Mouse (Mus musculus) limb, embryonic 15.5 days (tissue): ENCODE data around the gene Srp14. TPM values are rescaled to one million over a fixed set of nuclear protein-coding genes. Genes with fewer than 3 reads are reported as not detected.

Experiments used
- ATAC-seq: fragments of 200-750 bp; cut with Nextera tagmentation; 2 replicates; pipeline ENCODE4 v1.8.0; 2017; ENCODE audit warnings: low read depth, moderate TSS enrichment; ENCODE audit not compliant: insufficient number of reproducible peaks, low FRiP score, low TSS enrichment
- H3K27ac ChIP-seq: fragments of 300-500 bp; sonication (generic); 2 replicates; pipeline ENCODE4 v1.5.1; 2015; ENCODE audit warnings: moderate library complexity, mild to moderate bottlenecking, inconsistent platforms
- H3K27me3 ChIP-seq: fragments of 300-500 bp; sonication (generic); 2 replicates; pipeline ENCODE4 v1.6.1; 2015; ENCODE audit warnings: inconsistent platforms
- H3K36me3 ChIP-seq: fragments of 300-500 bp; sonication (generic); 2 replicates; pipeline ENCODE4 v1.6.1; 2015; ENCODE audit warnings: inconsistent platforms
- H3K4me1 ChIP-seq: fragments of 300-500 bp; sonication (generic); 2 replicates; pipeline ENCODE4 v1.6.1; 2015; ENCODE audit warnings: inconsistent platforms
- H3K4me2 ChIP-seq: fragments of 300-500 bp; sonication (generic); 2 replicates; pipeline ENCODE4 v1.6.1; 2015; ENCODE audit warnings: mild to moderate bottlenecking, inconsistent platforms
- H3K4me3 ChIP-seq: fragments of 300-500 bp; sonication (generic); 2 replicates; pipeline ENCODE4 v1.5.1; 2015; ENCODE audit warnings: mild to moderate bottlenecking, inconsistent platforms
- H3K9ac ChIP-seq: fragments of 300-500 bp; sonication (generic); 2 replicates; pipeline ENCODE4 v1.6.1; 2015; ENCODE audit warnings: inconsistent platforms
- H3K9me3 ChIP-seq: fragments of 300-500 bp; sonication (generic); 2 replicates; pipeline ENCODE4 v1.6.1; 2016; ENCODE audit warnings: inconsistent platforms
- WGBS: fragments of 180-500 bp; shearing (Covaris S2); methylation state at CpG from one replicate; pipeline ENCODE4 v1.1.7; 2015; 5-methylcytosine and 5-hydroxymethylcytosine counted together
- polyA plus RNA-seq: library from polyadenylated mRNA; unstranded; fragments of >200 nt; fragmentation: Nextera tagmentation; extraction: Ambion mirVana; gene quantifications from 2 replicates; pipeline ENCODE4 v1.2.1, GENCODE M21; 2015

Srp14 gene
- polyA plus RNA-seq, 1 experiment from 2014 or later: 240 TPM

DNA sequence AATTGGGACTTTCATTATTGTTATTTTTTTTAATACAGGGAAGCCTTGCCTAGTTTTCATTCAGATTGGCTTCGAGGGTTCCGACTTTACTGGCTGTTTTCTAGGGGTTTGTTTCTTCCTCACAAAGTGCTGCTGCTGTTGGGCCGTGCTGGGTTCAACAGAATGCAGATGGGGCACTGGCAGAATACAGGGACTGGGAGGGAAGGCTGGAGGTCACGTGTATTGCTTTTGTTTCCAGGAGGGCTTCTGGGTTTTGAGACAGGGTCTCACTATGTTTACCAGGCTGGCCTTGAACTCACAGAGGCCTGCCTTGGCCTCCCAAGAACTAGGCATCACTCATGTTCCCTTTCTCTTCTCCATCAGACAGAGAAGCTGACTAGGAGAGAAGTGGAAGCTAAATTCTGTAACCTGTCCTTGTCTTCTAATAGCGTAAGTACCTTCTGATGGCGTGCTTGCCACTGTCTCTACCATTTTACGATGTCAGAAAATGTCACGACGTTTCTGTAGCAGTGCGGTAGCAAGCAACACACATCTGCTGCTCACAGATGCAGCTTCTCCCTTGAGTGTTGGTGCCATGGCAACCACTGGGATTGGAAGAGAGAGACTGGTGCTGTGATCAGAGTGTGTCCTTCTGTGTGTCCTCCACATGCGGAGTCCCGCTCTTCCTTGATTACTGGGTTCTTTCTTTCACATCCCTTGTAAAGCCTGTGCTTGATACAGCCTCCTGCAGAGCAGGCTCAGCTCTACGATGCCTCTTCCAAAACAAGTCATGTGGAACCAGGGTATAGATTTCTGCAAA lies 21.8 kb downstream of the Srp14 start:
- no peaks in the 10 kb centered on the region for H3K27me3 ChIP-seq
- peaks cover 52% of the 10 kb centered on the region for H3K36me3 ChIP-seq
- no peaks in the 10 kb centered on the region; the same call in 1 of the 2 replicates for H3K4me1 ChIP-seq
- no peak overlapping the region for H3K4me2 ChIP-seq
- no peak overlapping the region for H3K27ac ChIP-seq
- WGBS: 81% methylated on average over 13 of the region's 13 CpGs
- ATAC-seq: no peak
- no peak overlapping the region for H3K4me3 ChIP-seq
- H3K9ac ChIP-seq: no peak overlapping the region
- H3K9me3 ChIP-seq: no peaks in the 10 kb centered on the region

DNA sequence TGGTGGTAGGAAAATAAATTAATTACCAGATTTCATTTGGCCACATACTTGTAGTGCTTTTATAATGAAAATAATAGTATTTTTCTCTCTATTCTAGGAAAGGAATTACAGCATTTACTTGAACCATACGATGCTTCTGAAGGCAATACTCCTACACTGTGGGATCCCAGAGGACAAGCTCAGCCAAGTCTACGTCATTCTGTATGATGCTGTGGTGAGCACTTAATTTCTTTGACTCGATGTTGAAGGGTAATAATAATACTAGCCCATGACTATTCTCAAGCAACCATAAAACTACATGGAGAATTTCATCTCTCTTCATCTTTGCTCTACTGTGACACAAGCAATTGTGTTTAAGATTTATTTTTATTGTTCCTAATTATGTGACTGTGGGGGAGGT lies 22.5 kb downstream of the Srp14 start:
- no peaks in the 10 kb centered on the region for H3K27me3 ChIP-seq
- no peak for ATAC-seq
- 80% methylated on average over 3 of the region's 3 CpGs for WGBS
- H3K36me3 ChIP-seq: peaks cover 49% of the 10 kb centered on the region
- no peak overlapping the region for H3K4me3 ChIP-seq
- H3K4me1 ChIP-seq: no peaks in the 10 kb centered on the region; the same call in 1 of the 2 replicates
- no peaks in the 10 kb centered on the region for H3K9me3 ChIP-seq
- no peak overlapping the region for H3K9ac ChIP-seq
- no peak overlapping the region for H3K4me2 ChIP-seq
- H3K27ac ChIP-seq: no peak overlapping the region

DNA sequence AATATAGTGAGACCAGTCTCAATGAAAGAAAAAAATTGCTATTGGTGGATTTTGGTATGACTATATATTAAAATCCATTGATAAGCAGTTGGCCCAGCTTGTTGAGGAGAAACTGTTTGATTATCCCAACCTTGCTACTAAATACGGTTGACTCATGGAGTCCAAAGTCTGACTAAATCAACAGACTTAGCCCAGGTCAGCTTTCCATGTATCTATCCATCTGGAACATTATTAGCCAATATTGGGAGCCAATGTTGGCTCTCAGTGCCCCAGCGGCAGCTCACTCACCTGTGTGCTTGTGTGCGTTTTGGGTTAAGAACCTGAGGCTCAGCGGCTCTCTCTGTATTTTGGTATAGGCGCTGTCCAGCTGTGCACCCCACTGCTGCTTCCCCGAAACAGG lies 28.5 kb downstream of the Srp14 start:
- Histone ChIP-seq H3K9ac (no peak overlapping the region), H3K36me3 (peaks cover 48% of the 10 kb centered on the region), H3K4me1 (0 out of 2 replicates have a peak, but pooled peaks cover 2% of the 10 kb centered on the region), H3K4me2 (no peak overlapping the region), H3K4me3 (no peak overlapping the region), H3K27me3 (no peaks in the 10 kb centered on the region), H3K9me3 (no peaks in the 10 kb centered on the region), H3K27ac (no peak overlapping the region)
- WGBS: 88% methylated on average over 6 of the region's 6 CpGs
- ATAC-seq: no peak

DNA sequence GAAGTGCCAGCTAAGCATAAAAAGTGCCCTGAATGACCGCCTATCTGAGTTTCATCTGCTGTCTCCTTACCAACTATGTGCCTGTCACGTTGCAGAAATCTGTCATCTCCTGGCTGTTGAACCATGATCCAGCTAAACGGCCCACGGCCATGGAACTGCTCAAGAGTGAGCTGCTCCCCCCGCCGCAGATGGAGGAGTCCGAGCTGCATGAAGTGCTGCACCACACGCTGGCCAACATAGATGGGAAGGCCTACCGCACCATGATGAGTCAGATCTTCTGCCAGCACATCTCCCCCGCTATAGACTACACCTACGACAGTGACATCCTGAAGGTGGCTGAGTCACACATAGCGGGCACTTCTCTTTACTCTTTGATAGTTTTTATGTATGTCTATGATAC lies 31.3 kb downstream of the Srp14 start:
- Histone ChIP-seq H3K9ac (no peak overlapping the region), H3K9me3 (no peaks in the 10 kb centered on the region), H3K36me3 (peaks cover 46% of the 10 kb centered on the region), H3K27ac (no peak overlapping the region), H3K4me1 (0 out of 2 replicates have a peak, but pooled peaks cover 5% of the 10 kb centered on the region), H3K4me2 (no peak overlapping the region), H3K27me3 (no peaks in the 10 kb centered on the region), H3K4me3 (no peak overlapping the region)
- 89% methylated on average over 12 of the region's 12 CpGs for WGBS
- ATAC-seq: no peak

DNA sequence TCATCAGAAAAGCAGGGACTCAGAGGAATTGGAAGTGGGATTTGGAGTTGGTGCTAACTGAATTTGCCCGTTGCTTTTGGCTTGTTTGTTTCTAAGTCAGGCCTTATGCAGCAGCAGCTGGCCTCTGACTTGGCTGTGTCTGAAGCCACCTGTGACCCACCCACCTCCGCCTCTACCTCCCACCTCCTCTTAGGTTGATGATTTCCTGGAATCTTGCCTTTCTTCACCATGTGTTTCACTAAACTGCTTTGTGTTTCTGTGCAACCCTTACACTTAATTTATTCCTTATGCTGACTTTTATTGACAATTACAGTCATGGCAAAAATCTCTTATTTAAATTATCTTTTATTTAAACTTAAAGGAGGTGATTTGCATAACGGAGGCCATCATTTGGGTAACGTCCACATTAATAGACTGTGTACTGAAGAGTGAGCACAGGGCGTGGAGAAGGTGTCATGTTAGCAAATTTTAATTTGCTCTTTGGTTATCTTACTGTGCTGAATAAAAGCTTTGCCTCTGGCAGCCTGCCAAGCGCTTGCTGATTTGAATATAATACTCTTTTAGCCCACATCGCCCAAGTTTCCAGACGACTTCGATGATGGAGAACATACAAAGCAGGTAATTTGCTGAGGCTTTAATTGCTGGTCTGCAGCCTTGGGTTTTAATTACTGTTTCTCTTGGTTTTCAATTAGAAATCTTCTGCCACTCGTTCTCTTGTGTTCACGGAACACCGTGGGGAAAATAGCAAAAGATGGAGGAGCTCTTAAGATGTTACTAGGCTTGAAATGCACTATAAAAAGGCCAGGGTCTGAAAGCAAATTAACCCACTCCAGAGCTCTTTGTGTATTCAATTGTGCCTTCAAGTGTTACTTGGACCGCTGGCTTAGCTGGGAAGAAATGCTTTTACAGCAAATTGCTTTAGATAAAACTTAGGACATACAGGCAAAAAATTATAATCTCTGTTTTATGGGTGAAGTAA lies 33.5 kb downstream of the Srp14 start:
- Histone ChIP-seq H3K4me2 (no peak overlapping the region), H3K9me3 (no peaks in the 10 kb centered on the region), H3K9ac (no peak overlapping the region), H3K36me3 (peaks cover 50% of the 10 kb centered on the region), H3K27ac (no peak overlapping the region), H3K27me3 (no peaks in the 10 kb centered on the region), H3K4me1 (0 out of 2 replicates have a peak, but pooled peaks cover 5% of the 10 kb centered on the region), H3K4me3 (no peak overlapping the region)
- 39% methylated on average over 13 of the region's 13 CpGs for WGBS
- no peak for ATAC-seq

DNA sequence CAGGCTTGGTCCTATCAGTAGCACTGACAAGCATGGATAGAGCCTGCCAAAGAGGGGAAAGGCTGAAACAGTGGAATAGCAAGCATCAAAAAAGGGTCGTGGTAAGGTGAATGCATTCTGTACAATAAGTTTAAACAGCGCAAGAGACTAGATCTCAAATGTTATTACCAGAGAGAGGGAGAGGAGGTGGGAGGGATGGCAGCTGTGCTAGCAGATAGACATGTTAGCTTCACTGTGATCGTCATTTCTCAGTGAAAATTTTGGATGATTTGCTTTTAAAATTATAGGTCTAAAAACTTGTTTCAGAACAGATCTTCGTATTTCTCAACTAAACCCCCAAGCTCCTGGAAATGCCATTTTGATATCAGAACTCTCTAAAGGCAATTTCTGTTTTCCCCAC lies 36.8 kb downstream of the Srp14 start:
- H3K4me1 ChIP-seq: 0 out of 2 replicates have a peak, but pooled peaks cover 3% of the 10 kb centered on the region
- no peak overlapping the region for H3K27ac ChIP-seq
- no peak for ATAC-seq
- H3K36me3 ChIP-seq: peaks cover 42% of the 10 kb centered on the region
- H3K4me3 ChIP-seq: no peak overlapping the region
- H3K27me3 ChIP-seq: no peaks in the 10 kb centered on the region
- no peak overlapping the region for H3K9ac ChIP-seq
- 88% methylated on average over 4 of the region's 4 CpGs for WGBS
- H3K9me3 ChIP-seq: no peaks in the 10 kb centered on the region
- no peak overlapping the region for H3K4me2 ChIP-seq

DNA sequence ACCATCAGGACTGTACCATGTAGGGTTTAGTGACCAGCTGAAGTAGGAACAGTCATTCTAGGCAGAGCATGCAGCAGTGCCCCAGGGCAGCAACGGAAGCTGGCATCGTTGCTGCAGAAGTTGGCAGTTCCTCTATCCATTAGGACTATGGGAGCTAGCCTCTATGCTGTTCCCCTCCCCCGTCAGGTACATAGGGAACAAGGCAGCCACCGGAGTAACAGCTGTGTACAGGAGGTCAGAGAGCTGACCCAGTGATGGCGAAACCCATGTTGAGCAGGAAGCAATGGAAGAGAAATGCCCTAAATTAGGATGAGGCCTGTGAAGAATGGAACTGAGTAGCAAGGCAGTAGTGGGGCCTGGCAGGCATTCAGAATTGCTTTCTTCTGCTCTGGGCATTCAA lies 37.3 kb downstream of the Srp14 start:
- 79% methylated on average over 5 of the region's 5 CpGs for WGBS
- H3K36me3 ChIP-seq: peaks cover 46% of the 10 kb centered on the region
- H3K4me1 ChIP-seq: 0 out of 2 replicates have a peak, but pooled peaks cover 3% of the 10 kb centered on the region
- H3K9ac ChIP-seq: no peak overlapping the region
- no peak overlapping the region for H3K27ac ChIP-seq
- H3K4me3 ChIP-seq: no peak overlapping the region
- no peak overlapping the region for H3K4me2 ChIP-seq
- H3K9me3 ChIP-seq: no peaks in the 10 kb centered on the region
- no peak for ATAC-seq
- H3K27me3 ChIP-seq: no peaks in the 10 kb centered on the region

DNA sequence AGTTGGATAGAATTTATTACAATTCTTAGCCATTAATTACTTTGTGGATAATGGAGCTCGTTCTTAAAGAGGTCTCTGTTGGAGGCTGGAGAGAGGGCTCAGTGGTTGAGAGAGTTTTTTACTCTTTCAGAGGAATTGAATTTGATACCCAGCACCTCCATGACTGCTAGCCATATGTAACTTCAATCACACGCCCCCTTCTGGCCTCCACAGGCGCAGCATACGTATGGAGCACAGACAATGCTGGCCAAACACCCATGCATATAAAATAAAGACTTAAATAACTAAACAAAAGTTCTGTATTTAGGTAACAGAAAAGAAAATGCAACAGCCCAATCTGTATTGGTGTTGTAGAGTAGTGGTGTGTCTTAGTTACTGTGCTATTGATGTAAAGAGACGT lies 47.9 kb downstream of the Srp14 start:
- Histone ChIP-seq H3K36me3 (peaks cover 87% of the 10 kb centered on the region), H3K4me3 (no peak overlapping the region), H3K27ac (no peak overlapping the region), H3K9me3 (no peaks in the 10 kb centered on the region), H3K9ac (no peak overlapping the region), H3K27me3 (no peaks in the 10 kb centered on the region), H3K4me2 (no peak overlapping the region), H3K4me1 (no peaks in the 10 kb centered on the region)
- ATAC-seq: no peak
- WGBS: 70% methylated on average over 5 of the region's 5 CpGs

DNA sequence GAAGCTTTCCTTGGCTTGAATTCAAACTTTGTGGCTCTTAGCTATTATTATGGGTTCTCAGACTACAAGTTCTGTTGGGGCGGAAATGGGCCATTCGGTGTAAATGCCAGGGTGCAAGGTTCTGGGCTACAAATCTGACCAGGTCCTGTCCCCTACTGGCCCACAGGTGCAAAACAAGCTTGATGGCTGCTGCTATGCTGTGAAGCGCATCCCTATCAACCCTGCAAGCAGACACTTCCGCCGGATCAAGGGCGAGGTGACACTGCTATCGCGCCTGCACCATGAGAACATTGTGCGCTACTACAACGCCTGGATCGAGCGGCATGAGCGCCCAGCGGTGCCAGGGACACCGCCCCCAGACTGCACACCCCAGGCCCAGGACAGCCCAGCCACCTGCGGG lies 48.9 kb downstream of the Srp14 start:
- WGBS: 83% methylated on average over 16 of the region's 16 CpGs
- H3K36me3 ChIP-seq: peaks cover 83% of the 10 kb centered on the region

DNA sequence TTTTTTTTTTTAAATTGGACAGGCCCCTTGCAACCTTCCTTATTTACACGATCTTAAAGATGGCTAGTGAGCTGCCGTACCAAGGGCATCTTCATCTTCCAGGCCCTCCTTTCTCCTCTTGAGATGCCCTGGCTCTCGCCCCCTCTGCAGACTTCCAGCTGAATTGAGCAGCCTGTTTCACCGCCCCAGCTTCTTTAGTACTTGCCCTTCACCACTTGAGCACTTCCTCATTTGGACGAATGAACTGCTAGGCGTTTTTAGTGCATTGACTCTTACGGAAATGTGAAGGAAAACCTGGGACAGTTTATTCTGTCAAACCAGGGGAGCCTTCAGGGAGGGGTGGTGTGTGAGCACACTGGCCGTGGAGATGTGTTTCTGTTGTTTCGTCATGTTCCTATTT lies 50.2 kb downstream of the Srp14 start:
- Histone ChIP-seq H3K36me3 (peaks cover 78% of the 10 kb centered on the region), H3K9ac (no peak overlapping the region), H3K9me3 (no peaks in the 10 kb centered on the region), H3K4me1 (no peaks in the 10 kb centered on the region), H3K4me3 (no peak overlapping the region), H3K4me2 (no peak overlapping the region), H3K27ac (no peak overlapping the region), H3K27me3 (no peaks in the 10 kb centered on the region)
- ATAC-seq: no peak
- 83% methylated on average over 9 of the region's 9 CpGs for WGBS

More for the DNA sequence above, 48.9 kb downstream of the Srp14 start:
- no peak overlapping the region for H3K27ac ChIP-seq
- no peaks in the 10 kb centered on the region for H3K4me1 ChIP-seq
- no peak for ATAC-seq
- H3K27me3 ChIP-seq: no peaks in the 10 kb centered on the region
- H3K4me3 ChIP-seq: no peak overlapping the region
- H3K9ac ChIP-seq: no peak overlapping the region
- H3K9me3 ChIP-seq: no peaks in the 10 kb centered on the region
- H3K4me2 ChIP-seq: no peak overlapping the region

DNA sequence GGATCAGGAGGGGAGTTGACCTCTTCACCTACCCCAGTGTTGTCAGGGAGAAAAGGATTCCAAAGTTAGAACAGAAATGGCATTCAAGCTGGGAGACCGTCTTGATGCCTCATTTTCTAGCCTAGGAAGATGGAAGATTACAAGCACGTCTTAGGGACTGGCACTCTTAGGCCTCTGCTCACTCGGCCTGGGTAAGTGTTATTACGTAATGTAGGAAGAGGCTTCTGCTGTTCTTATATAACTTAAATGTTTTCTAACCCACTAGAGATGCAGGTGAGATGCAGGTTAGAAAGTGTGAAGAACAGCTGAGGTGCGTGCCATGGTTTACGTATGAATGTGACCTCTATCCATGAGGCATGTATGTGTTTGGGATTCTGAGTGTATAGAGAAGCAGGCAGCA lies 51.2 kb downstream of the Srp14 start:
- Histone ChIP-seq H3K4me3 (no peak overlapping the region), H3K9me3 (no peaks in the 10 kb centered on the region), H3K4me2 (no peak overlapping the region), H3K4me1 (no peaks in the 10 kb centered on the region), H3K27me3 (no peaks in the 10 kb centered on the region), H3K27ac (no peak overlapping the region), H3K9ac (no peak overlapping the region), H3K36me3 (peaks cover 73% of the 10 kb centered on the region)
- WGBS: 90% methylated on average over 6 of the region's 6 CpGs
- ATAC-seq: no peak
